Mouse (Mus musculus): ENCODE results near the gene Lsamp. TPM values are rescaled to one million over a fixed set of nuclear protein-coding genes. Genes with fewer than 3 reads are reported as not detected.

Gene Lsamp
- polyA plus RNA-seq, 1 experiment from 2014 or later = 0.04 TPM

DNA sequence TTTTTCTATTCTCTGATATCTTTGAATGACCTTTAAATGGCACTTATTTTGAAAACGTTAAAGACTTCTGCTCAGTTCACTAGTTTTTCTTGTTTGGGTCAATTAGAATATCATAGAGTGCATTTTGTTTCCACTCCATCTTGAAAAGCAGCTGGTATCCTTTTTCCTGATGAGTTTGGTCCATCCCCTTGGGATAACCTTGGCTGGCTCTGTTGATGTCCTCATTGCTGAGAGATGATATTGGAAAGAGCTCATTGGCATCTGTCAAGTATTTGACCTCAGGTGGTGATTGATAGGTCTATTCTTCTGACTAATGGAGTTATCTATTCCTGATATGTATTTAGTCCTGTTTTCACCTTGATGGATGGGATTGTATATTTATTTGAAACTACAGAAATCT lies 454.7 kb downstream of the Lsamp start:
- ATAC-seq (no peak), DNase-seq (no peak)
- no peak for TF ChIP-seq EP300 (IDR thresholded peaks at IDR 0.05; ENCODE audit: low read depth)
- TF ChIP-seq CTCF (IDR thresholded peaks at IDR 0.05; ENCODE audit: low read depth) = no peak
- H3K4me1 ChIP-seq (ENCODE audit: insufficient read depth) = no peaks in the 10 kb centered on the region
- no peaks in the 10 kb centered on the region for H3K36me3 ChIP-seq (replicated peaks; ENCODE audit: insufficient read depth, low read length)
- no peak overlapping the region for H3K27ac ChIP-seq (ENCODE audit: low read depth)
- no peak overlapping the region for H3K4me2 ChIP-seq (ENCODE audit: low read depth, low read length)
- no peaks in the 10 kb centered on the region for H3K9me3 ChIP-seq (ENCODE audit: low read length)
- 60% methylated on average over 1 of the region's 1 CpGs for whole genome bisulfite sequencing (ENCODE audit: insufficient replicate concordance)
- H3K4me3 ChIP-seq (ENCODE audit: low read depth, low read length) = no peak overlapping the region
- no peak overlapping the region for H3K9ac ChIP-seq (replicated peaks)
- H3K27me3 ChIP-seq (ENCODE audit: insufficient read depth, low read length) = no peaks in the 10 kb centered on the region

DNA sequence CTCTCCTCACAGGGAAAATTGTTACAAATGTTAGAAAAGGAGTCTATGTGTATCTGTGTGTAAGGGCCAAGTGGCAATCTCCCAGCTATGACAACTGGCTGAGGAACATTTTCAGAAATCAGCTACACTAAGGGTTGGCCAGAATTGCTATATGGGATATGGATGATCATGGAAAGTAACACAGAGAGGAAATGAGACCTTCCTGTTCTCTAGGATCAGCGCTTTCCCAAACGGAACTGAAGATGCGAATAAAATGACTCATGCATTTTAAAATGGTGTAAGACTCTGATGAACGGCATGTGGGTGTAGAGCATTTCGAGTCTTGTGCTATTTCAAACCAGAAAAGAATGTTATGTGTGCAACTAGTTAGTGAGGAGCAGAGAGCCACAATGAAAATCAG lies 462.4 kb downstream of the Lsamp start:
- Histone ChIP-seq H3K27me3 (ENCODE audit: insufficient read depth, low read length) (no peaks in the 10 kb centered on the region), H3K4me2 (ENCODE audit: low read depth, low read length) (no peak overlapping the region), H3K36me3 (replicated peaks; ENCODE audit: insufficient read depth, low read length) (no peaks in the 10 kb centered on the region), H3K9ac (replicated peaks) (no peak overlapping the region), H3K9me3 (ENCODE audit: low read length) (no peaks in the 10 kb centered on the region), H3K4me1 (ENCODE audit: insufficient read depth) (no peaks in the 10 kb centered on the region), H3K4me3 (ENCODE audit: low read depth, low read length) (no peak overlapping the region), H3K27ac (ENCODE audit: low read depth) (no peak overlapping the region)
- DNase-seq = no peak
- no peak for ATAC-seq
- TF ChIP-seq CTCF (IDR thresholded peaks at IDR 0.05; ENCODE audit: low read depth) (no peak), EP300 (IDR thresholded peaks at IDR 0.05; ENCODE audit: low read depth) (no peak)
- 68% methylated on average over 5 of the region's 5 CpGs for WGBS (ENCODE audit: insufficient replicate concordance)

- ATAC-seq = no peak
- H3K27ac ChIP-seq (ENCODE audit: low read depth) = no peak overlapping the region
Observed at GRCm38 (mm10) chr16:40463411-40464058, 479.4 kb downstream of the Lsamp start.

GRCm38 (mm10) chr16:40466596-40466995 lies 482.4 kb downstream of the Lsamp start:
- no peak for TF ChIP-seq EP300 (IDR thresholded peaks at IDR 0.05; ENCODE audit: low read depth)
- peak; percentile 37 for TF ChIP-seq CTCF (IDR thresholded peaks at IDR 0.05; ENCODE audit: low read depth)
- H3K4me1 ChIP-seq (ENCODE audit: insufficient read depth) = no peaks in the 10 kb centered on the region
- no peak for DNase-seq
- no peak for ATAC-seq
- WGBS (ENCODE audit: insufficient replicate concordance) = 18% methylated on average over 8 of the region's 8 CpGs
- no peaks in the 10 kb centered on the region for H3K36me3 ChIP-seq (replicated peaks; ENCODE audit: insufficient read depth, low read length)
- H3K27me3 ChIP-seq (ENCODE audit: insufficient read depth, low read length) = no peaks in the 10 kb centered on the region
- H3K27ac ChIP-seq (ENCODE audit: low read depth) = no peak overlapping the region
- no peak overlapping the region for H3K4me2 ChIP-seq (ENCODE audit: low read depth, low read length)
- no peak overlapping the region for H3K4me3 ChIP-seq (ENCODE audit: low read depth, low read length)
- H3K9me3 ChIP-seq (ENCODE audit: low read length) = no peaks in the 10 kb centered on the region
- no peak overlapping the region for H3K9ac ChIP-seq (replicated peaks)

More at GRCm38 (mm10) chr16:40463411-40464058, 479.4 kb downstream of the Lsamp start:
- TF ChIP-seq CTCF (IDR thresholded peaks at IDR 0.05; ENCODE audit: low read depth) = no peak
- no peak for TF ChIP-seq EP300 (IDR thresholded peaks at IDR 0.05; ENCODE audit: low read depth)
- H3K4me2 ChIP-seq (ENCODE audit: low read depth, low read length) = no peak overlapping the region
- no peak for DNase-seq
- H3K36me3 ChIP-seq (replicated peaks; ENCODE audit: insufficient read depth, low read length) = no peaks in the 10 kb centered on the region
- H3K9me3 ChIP-seq (ENCODE audit: low read length) = no peaks in the 10 kb centered on the region
- no peak overlapping the region for H3K9ac ChIP-seq (replicated peaks)
- H3K4me1 ChIP-seq (ENCODE audit: insufficient read depth) = no peaks in the 10 kb centered on the region
- WGBS (ENCODE audit: insufficient replicate concordance) = 70% methylated on average over 15 of the region's 15 CpGs
- H3K4me3 ChIP-seq (ENCODE audit: low read depth, low read length) = no peak overlapping the region
- no peaks in the 10 kb centered on the region for H3K27me3 ChIP-seq (ENCODE audit: insufficient read depth, low read length)

DNA sequence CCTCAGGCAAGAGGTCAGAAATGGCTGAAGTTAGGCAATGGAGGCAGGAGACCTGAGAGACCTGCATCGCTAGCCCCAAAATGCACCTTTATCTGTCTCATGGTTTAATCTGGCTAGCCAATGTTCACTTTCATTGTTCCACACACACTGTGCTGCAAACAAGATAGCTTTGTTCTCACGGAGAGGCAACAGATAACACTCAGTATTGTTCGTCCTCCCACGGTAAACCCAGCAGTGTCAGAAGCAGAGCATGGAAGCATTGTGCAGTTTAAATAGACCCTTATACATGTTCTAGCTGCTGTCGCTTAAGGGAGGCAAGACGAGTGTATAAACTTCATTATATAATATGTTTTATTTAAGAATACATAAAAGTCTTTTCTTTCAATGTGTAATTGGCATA lies 486.8 kb downstream of the Lsamp start:
- no peak overlapping the region for H3K9ac ChIP-seq (replicated peaks)
- no peak overlapping the region for H3K4me3 ChIP-seq (ENCODE audit: low read depth, low read length)
- H3K4me2 ChIP-seq (ENCODE audit: low read depth, low read length) = no peak overlapping the region
- DNase-seq (no peak), ATAC-seq (no peak)
- TF ChIP-seq EP300 (IDR thresholded peaks at IDR 0.05; ENCODE audit: low read depth) (no peak), CTCF (IDR thresholded peaks at IDR 0.05; ENCODE audit: low read depth) (no peak)
- WGBS (ENCODE audit: insufficient replicate concordance) = 61% methylated on average over 6 of the region's 6 CpGs
- no peaks in the 10 kb centered on the region for H3K36me3 ChIP-seq (replicated peaks; ENCODE audit: insufficient read depth, low read length)
- H3K27me3 ChIP-seq (ENCODE audit: insufficient read depth, low read length) = no peaks in the 10 kb centered on the region
- no peaks in the 10 kb centered on the region for H3K9me3 ChIP-seq (ENCODE audit: low read length)
- H3K4me1 ChIP-seq (ENCODE audit: insufficient read depth) = no peaks in the 10 kb centered on the region
- H3K27ac ChIP-seq (ENCODE audit: low read depth) = no peak overlapping the region

GRCm38 (mm10) chr16:40471967-40472366 lies 487.8 kb downstream of the Lsamp start:
- Histone ChIP-seq H3K36me3 (replicated peaks; ENCODE audit: insufficient read depth, low read length) (no peaks in the 10 kb centered on the region), H3K4me2 (ENCODE audit: low read depth, low read length) (no peak overlapping the region), H3K27me3 (ENCODE audit: insufficient read depth, low read length) (no peaks in the 10 kb centered on the region), H3K9ac (replicated peaks) (no peak overlapping the region), H3K4me1 (ENCODE audit: insufficient read depth) (no peaks in the 10 kb centered on the region), H3K27ac (ENCODE audit: low read depth) (no peak overlapping the region), H3K4me3 (ENCODE audit: low read depth, low read length) (no peak overlapping the region), H3K9me3 (ENCODE audit: low read length) (no peaks in the 10 kb centered on the region)
- WGBS (ENCODE audit: insufficient replicate concordance) = 74% methylated on average over 5 of the region's 5 CpGs
- TF ChIP-seq EP300 (IDR thresholded peaks at IDR 0.05; ENCODE audit: low read depth) = no peak
- TF ChIP-seq CTCF (IDR thresholded peaks at IDR 0.05; ENCODE audit: low read depth) = no peak
- DNase-seq (no peak), ATAC-seq (no peak)
